Mouse (Mus musculus): ENCODE measurements around the gene Klhl13. TPM values are rescaled to one million over a fixed set of nuclear protein-coding genes. Genes with fewer than 3 reads are reported as not detected.

Gene Klhl13
- polyA plus RNA-seq, 1 experiment from 2014 or later, result 100.0 TPM

- no peaks in the 10 kb centered on the region for H3K9me3 ChIP-seq (ENCODE audit: control insufficient read depth, low read length)
- no peaks in the 10 kb centered on the region; the same call in 1 of the 2 replicates for H3K4me1 ChIP-seq (replicated peaks; ENCODE audit: control insufficient read depth, insufficient read depth, low read length)
- 21% methylated on average over 10 of the region's 10 CpGs for WGBS
- ATAC-seq, result peak; percentile 61
- no peak overlapping the region for H3K27ac ChIP-seq (ENCODE audit: low read length)
- peak overlapping the region; percentile 7; the same call in 1 of the 2 replicates for H3K9ac ChIP-seq (replicated peaks; ENCODE audit: low read depth, low read length)
- H3K4me2 ChIP-seq (ENCODE audit: low read length), result peak overlapping the region; percentile 52
- peak overlapping the region; percentile 30 for H3K4me3 ChIP-seq (replicated peaks; ENCODE audit: low read length)
- no peaks in the 10 kb centered on the region for H3K36me3 ChIP-seq (ENCODE audit: control insufficient read depth, insufficient read depth)
- H3K27me3 ChIP-seq (replicated peaks; ENCODE audit: control insufficient read depth, insufficient read depth, low read length), result no peaks in the 10 kb centered on the region
Measured at GRCm38 (mm10) chrX:23285442-23285817, 79.5 kb downstream of the Klhl13 start.

- Histone ChIP-seq H3K27me3 (replicated peaks; ENCODE audit: control insufficient read depth, insufficient read depth, low read length) (no peaks in the 10 kb centered on the region), H3K27ac (ENCODE audit: low read length) (peak overlapping the region; percentile 60), H3K4me2 (ENCODE audit: low read length) (peak overlapping the region; percentile 52), H3K9ac (replicated peaks; ENCODE audit: low read depth, low read length) (peak overlapping the region; percentile 40), H3K36me3 (ENCODE audit: control insufficient read depth, insufficient read depth) (no peaks in the 10 kb centered on the region), H3K4me1 (replicated peaks; ENCODE audit: control insufficient read depth, insufficient read depth, low read length) (no peaks in the 10 kb centered on the region; the same call in 1 of the 2 replicates), H3K9me3 (ENCODE audit: control insufficient read depth, low read length) (no peaks in the 10 kb centered on the region), H3K4me3 (replicated peaks; ENCODE audit: low read length) (peak overlapping the region; percentile 37)
- peak; percentile 59 for ATAC-seq
- 22% methylated on average over 11 of the region's 11 CpGs for WGBS
Measured at GRCm38 (mm10) chrX:23284530-23285441, 80.1 kb downstream of the Klhl13 start.

GRCm38 (mm10) chrX:23267601-23268000, 97.3 kb downstream of the Klhl13 start:
- no peak overlapping the region for H3K4me2 ChIP-seq (ENCODE audit: low read length)
- no peak overlapping the region for H3K9ac ChIP-seq (replicated peaks; ENCODE audit: low read depth, low read length)
- H3K36me3 ChIP-seq (ENCODE audit: control insufficient read depth, insufficient read depth), result no peaks in the 10 kb centered on the region
- no peak overlapping the region for H3K27ac ChIP-seq (ENCODE audit: low read length)
- no peaks in the 10 kb centered on the region for H3K9me3 ChIP-seq (ENCODE audit: control insufficient read depth, low read length)
- ATAC-seq, result no peak
- H3K4me3 ChIP-seq (replicated peaks; ENCODE audit: low read length), result no peak overlapping the region
- H3K27me3 ChIP-seq (replicated peaks; ENCODE audit: control insufficient read depth, insufficient read depth, low read length), result no peaks in the 10 kb centered on the region
- H3K4me1 ChIP-seq (replicated peaks; ENCODE audit: control insufficient read depth, insufficient read depth, low read length), result 0 out of 2 replicates have a peak, but pooled peaks cover 2% of the 10 kb centered on the region
- WGBS, result 55% methylated on average over 1 of the region's 1 CpGs

- Histone ChIP-seq H3K4me2 (ENCODE audit: low read length) (no peak overlapping the region), H3K27ac (ENCODE audit: low read length) (no peak overlapping the region), H3K4me3 (replicated peaks; ENCODE audit: low read length) (no peak overlapping the region), H3K36me3 (ENCODE audit: control insufficient read depth, insufficient read depth) (no peaks in the 10 kb centered on the region), H3K4me1 (replicated peaks; ENCODE audit: control insufficient read depth, insufficient read depth, low read length) (no peaks in the 10 kb centered on the region), H3K27me3 (replicated peaks; ENCODE audit: control insufficient read depth, insufficient read depth, low read length) (no peaks in the 10 kb centered on the region), H3K9me3 (ENCODE audit: control insufficient read depth, low read length) (no peaks in the 10 kb centered on the region), H3K9ac (replicated peaks; ENCODE audit: low read depth, low read length) (no peak overlapping the region)
- ATAC-seq, result no peak
Measured at GRCm38 (mm10) chrX:23248752-23249151, 116.1 kb downstream of the Klhl13 start.
